ENCODE assay signal across 9 mouse cellular contexts in the genomic region with DNA sequence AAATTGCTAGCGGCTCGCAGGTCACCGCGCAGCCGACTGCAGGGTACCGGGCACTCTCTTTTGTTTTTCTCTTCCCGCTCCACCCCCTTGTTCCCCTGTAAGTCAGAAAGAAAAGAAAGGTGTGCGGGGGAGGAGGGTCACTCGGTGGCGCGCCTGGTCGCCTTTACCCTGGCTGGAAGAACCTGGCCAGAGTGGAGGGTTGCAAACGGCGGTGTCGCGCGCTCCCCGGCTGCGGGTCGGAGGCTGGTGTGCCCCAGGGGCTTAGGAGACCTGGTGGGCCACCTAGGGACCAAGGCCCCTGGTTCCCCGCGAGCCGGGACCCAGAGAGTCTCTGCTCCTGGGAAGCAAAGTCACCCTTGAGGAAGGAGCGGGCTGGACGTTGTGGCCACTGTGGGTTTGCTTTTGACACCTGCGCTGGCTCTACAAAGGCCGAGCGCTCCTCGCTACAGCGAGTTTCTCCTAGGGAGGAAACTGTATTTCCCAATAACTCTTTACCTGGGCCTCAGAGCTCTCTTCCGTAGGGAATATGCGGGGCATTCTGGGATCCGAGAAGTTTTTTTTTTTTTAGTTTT. TPM values are rescaled to one million over a fixed set of nuclear protein-coding genes. Genes with fewer than 3 reads are reported as not detected.
DNase-seq lines count a peak whose midpoint lies in the region; ATAC-seq and TF ChIP-seq lines count a peak whose summit lies in the region.
"Had no signal": no experiment of that assay in that cellular context is flagged by ENCODE, and none has a peak within 500 bp of the region (broad histone marks: within the 10 kb centered on the region; RNA-seq: fewer than 3 reads in every experiment).

No protein-coding gene starts in this region.

- H3K4me1 ChIP-seq in heart, adult 2 months (ENCODE audit: control insufficient read depth, insufficient read depth, low read length) = no peaks in the 10 kb centered on the region; the same call in 1 of the 2 replicates
- no peaks in the 10 kb centered on the region for H3K4me1 ChIP-seq in ES-Bruce4 (ENCODE audit: control insufficient read depth, insufficient read depth, low read length)
- H3K4me1 ChIP-seq in liver, embryonic 15.5 days (replicated peaks) = no peaks in the 10 kb centered on the region

- DNase-seq in heart, adult 2 months = peak; percentile 13 to 36
- no peak for DNase-seq in heart, adult 8-10 months (ENCODE audit: low spot score)
- DNase-seq in forelimb bud, embryonic 11.5 days (ENCODE audit: low read depth, low spot score) = peak; percentile 18
- DNase-seq in left cerebral cortex, postnatal 36 days (ENCODE audit: low spot score in 2 of 2) = no peak
- no peak for DNase-seq in layer of hippocampus, adult 18-20 months (ENCODE audit: low spot score in 2 of 2)

- 5% methylated on average over 33 of the region's 33 CpGs for WGBS in heart, adult 2 months
- under 1% methylated on average over 33 of the region's 33 CpGs for WGBS in liver, embryonic 15.5 days (ENCODE audit: insufficient replicate concordance)

- no peaks in the 10 kb centered on the region for H3K9me3 ChIP-seq in ES-Bruce4 (replicated peaks; ENCODE audit: control insufficient read depth, insufficient read depth, low read length, poor library complexity, severe bottlenecking)
- no peaks in the 10 kb centered on the region for H3K9me3 ChIP-seq in liver, embryonic 15.5 days (replicated peaks)

- H3K27ac ChIP-seq in heart, adult 2 months = no peak overlapping the region
- H3K27ac ChIP-seq in ES-Bruce4 (ENCODE audit: insufficient read depth, low read length) = no peak overlapping the region
- peak overlapping the region; percentile 48; the same call in 1 of the 2 replicates for H3K27ac ChIP-seq in liver, embryonic 15.5 days (replicated peaks)

- H3K4me3 ChIP-seq in heart, adult 2 months = no peak overlapping the region
- peak overlapping the region; percentile 60 for H3K4me3 ChIP-seq in ES-Bruce4 (ENCODE audit: low read depth, low read length)
- peak overlapping the region; percentile 46 for H3K4me3 ChIP-seq in liver, embryonic 15.5 days (replicated peaks)

- no peak for ATAC-seq in liver, embryonic 15.5 days (ENCODE audit: insufficient read depth)
- no peak for ATAC-seq in frontal cortex, adult (ENCODE audit: low TSS enrichment)

- no peaks in the 10 kb centered on the region for H3K36me3 ChIP-seq in heart, adult 2 months (ENCODE audit: control insufficient read depth, insufficient read depth, low read length)
- H3K36me3 ChIP-seq in ES-Bruce4 (ENCODE audit: control insufficient read depth, insufficient read depth, low read length, poor library complexity, severe bottlenecking) = no peaks in the 10 kb centered on the region
- H3K36me3 ChIP-seq in liver, embryonic 15.5 days (replicated peaks) = no peaks in the 10 kb centered on the region

- TF ChIP-seq POLR2A in heart, adult 2 months (IDR thresholded peaks at IDR 0.05; ENCODE audit: insufficient read depth, low read depth, low read length) = no peak
- no peak for TF ChIP-seq POLR2A in ES-Bruce4 (IDR thresholded peaks at IDR 0.05; ENCODE audit: insufficient read depth, low read length)

- TF ChIP-seq CTCF in heart, adult 2 months (IDR thresholded peaks at IDR 0.05) = no peak
- no peak for TF ChIP-seq CTCF in ES-Bruce4 (IDR thresholded peaks at IDR 0.05; ENCODE audit: low read depth, low read length)

- TF ChIP-seq EP300 in heart, adult 2 months (IDR thresholded peaks at IDR 0.05; ENCODE audit: insufficient read depth, low read depth, low read length) = no peak
- no peak for TF ChIP-seq EP300 in ES-Bruce4 (IDR thresholded peaks at IDR 0.05; ENCODE audit: insufficient read depth, low read depth, low read length)

- H3K9ac ChIP-seq in heart, adult 2 months (ENCODE audit: low read depth, low read length) = no peak overlapping the region
- peak overlapping the region; percentile 44; the same call in 1 of the 2 replicates for H3K9ac ChIP-seq in ES-Bruce4 (ENCODE audit: low read depth, poor library complexity, severe bottlenecking)
- H3K9ac ChIP-seq in liver, embryonic 15.5 days = peak overlapping the region; percentile 32; the same call in 1 of the 2 replicates

- intact Hi-C loops in heart, adult 2 months (cut with DNase I) = no loop called here
- intact Hi-C loops in left cerebral cortex, postnatal 36 days (cut with DNase I) = loop anchor here (5.0 to 10.0 kb wide), 3 partner anchors 89 to 1981 kb away; partner anchors contain the start of genes Ddx52 and Tbx2

- H3K27me3 ChIP-seq in heart, adult 2 months (ENCODE audit: control insufficient read depth, insufficient read depth, low read length) = peaks cover 36% of the 10 kb centered on the region
- peaks cover 34% of the 10 kb centered on the region for H3K27me3 ChIP-seq in ES-Bruce4 (ENCODE audit: control insufficient read depth, insufficient read depth, low read length, poor library complexity, severe bottlenecking)
- peaks cover 94% of the 10 kb centered on the region for H3K27me3 ChIP-seq in liver, embryonic 15.5 days

- no peaks in the 10 kb centered on the region for H3K79me2 ChIP-seq in heart, adult 2 months (replicated peaks; ENCODE audit: control insufficient read depth, insufficient read depth, low read length)

- peak overlapping the region; percentile 53 for H3K4me2 ChIP-seq in liver, embryonic 15.5 days

RNA-seq across cellular contexts. Expression of gene Hnf1b, which starts 3.4 kb away (rescaled TPM):
- total RNA-seq in heart, adult 2 months (2021) = not detected
- polyA plus RNA-seq in heart, adult 2 months (2012; rRNA removed) = 0.33 TPM in 1 of 2 replicates, not detected in the other
- not detected for total RNA-seq in heart, adult 8-10 months (2022)
- 0.27 TPM in 1 of 2 replicates, not detected in the other for polyA plus RNA-seq in ES-Bruce4 (2011; ENCODE audit: insufficient read depth, insufficient read length, low read depth, missing spikeins)
- polyA plus RNA-seq in liver, embryonic 15.5 days (2015; fragmentation: Nextera tagmentation; extraction: Ambion mirVana) = 3.1 and 4.8 TPM in 2 replicates
- under 1 TPM; 0.23 to 0.47 TPM for total RNA-seq in left cerebral cortex, postnatal 36 days (2021)
- total RNA-seq in layer of hippocampus, adult 18-20 months (2021) = under 1 TPM; 0.27 to 0.43 TPM
- total RNA-seq: MEL had no signal

Comparison
In these comparisons a context has a peak if more than half of its experiments do, and no peak if none do; other contexts are left out.
1. DNase-seq: peak in heart, adult 2 months (2 of 2) and forelimb bud, embryonic 11.5 days (single experiment); none in heart, adult 8-10 months (single experiment), left cerebral cortex, postnatal 36 days (0 of 2) and layer of hippocampus, adult 18-20 months (0 of 2).